Mouse (Mus musculus) neutrophil, adult 59 days (primary cell): ENCODE results near the gene C1ra. TPM values are rescaled to one million over a fixed set of nuclear protein-coding genes. Genes with fewer than 3 reads are reported as not detected.

Source experiments
- total RNA-seq, 2 experiments: library from RNA; stranded (reverse); gene quantifications; 1 replicate in 1 of 2; 2 replicates in 1 of 2; pipeline ENCODE4 v1.2.4; 2023

C1ra gene
- total RNA-seq = 1 to 10 TPM; 5.3 TPM

DNA sequence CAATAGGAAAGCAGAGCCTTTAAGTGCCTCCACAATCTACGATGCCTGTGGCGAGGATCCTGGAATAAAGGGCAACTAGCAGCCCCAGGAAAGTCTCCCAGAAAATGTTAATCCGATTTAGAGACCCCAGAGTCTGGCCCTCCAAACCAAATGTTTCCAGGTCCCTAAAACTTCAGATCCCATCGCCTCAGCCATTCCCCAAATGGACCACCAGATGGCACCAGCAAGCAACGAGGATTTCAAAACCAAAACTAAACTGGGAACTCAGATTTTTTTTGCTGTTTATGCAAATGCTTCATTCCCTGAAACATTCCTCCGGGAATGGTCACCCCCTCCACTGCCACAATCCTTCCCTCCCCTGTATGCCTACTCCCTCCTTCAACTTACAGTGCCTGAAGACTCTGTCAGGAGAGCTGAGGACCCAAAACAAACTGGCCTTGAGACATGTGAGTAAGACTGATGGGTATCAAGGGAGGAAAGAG is at the start of gene C1ra:
TSS of gene C1ra (plus strand) at position 51 of the 482 bp plus-strand sequence.

GRCm38 (mm10) chr6:124464305-124465271 is 47.6 kb upstream of the C1ra start, which contains the start of gene Clstn3:
Clstn3 (minus strand) TSS chr6:124464794.

DNA sequence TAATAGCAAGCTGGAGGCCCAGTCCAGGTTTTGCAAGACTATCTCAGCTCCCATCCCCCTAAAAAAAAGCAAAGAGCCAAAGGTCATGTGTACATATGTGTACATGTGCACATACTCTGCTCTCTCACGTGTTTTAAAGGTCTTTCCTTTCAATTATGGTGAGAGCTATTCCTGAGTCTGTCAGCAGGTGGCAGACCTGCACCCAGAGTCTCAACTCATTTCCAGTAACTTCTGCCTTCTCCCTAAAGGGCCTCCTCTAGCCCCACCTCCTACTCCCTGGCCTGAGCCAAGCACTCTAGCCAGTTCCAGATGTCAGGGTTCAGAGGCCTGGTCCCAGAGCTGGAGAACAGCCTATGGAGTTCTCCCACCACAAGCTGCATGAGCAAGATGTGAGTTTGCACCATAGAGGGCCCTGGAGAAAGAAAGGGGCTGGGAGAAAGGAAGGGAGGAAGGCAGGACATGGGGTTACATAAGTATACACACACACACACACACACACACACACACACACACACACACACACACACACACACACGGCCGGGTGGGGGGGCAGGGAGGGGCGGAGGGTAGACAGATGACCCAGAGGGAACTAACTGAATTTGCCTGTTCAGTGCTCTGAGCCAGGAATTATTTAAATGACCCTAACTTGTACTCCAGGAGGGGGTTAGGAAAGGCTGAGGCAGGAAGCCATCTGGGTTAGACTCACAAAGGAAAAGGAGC is 19.2 kb upstream of the C1ra start, which contains the start of gene C1rl:
TSS of gene C1rl (plus strand) at position 272 of the 720 bp plus-strand sequence.

DNA sequence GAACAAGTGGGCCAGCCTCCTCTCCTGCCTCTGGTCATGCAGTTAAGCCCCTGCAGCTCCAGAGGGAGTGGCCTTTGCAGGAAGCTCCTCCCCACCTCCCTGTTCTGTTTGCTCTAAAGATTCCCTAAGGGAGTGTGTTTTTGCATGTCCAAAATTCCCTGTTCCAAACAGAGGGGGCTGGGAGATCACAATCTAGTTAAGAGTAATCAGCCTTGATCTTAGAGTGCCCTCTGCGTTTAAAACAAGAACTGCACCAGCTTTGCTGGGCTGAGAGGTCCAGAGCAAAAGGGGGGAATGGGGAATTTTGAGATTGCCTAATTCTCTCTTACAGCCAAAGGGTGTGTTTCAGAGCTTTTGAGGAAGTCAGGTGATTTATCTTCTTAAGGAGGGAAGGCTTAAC is 30.1 kb downstream of the C1ra start, which contains the start of gene C1s1:
TSS of gene C1s1 (minus strand) at position 76 of the 400 bp plus-strand sequence.

DNA sequence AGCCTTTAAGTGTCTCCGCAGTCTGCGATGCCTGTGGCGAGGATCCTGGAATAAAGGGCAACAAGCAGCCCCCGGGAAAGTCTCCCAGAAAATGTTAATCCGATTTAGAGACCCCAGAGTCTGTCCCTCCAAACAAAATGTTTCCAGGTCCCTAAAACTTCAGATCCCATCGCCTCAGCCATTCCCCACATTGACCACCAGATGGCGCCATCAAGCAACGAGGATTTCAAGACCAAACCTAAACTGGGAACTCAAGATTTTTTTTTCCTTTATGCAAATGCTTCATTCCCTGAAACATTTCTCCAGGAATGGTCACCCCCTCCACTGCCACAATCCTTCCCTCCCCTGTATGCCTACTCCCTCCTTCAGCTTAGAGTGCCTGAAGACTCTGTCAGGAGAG is 57.8 kb downstream of the C1ra start, which contains the start of gene C1rb:
TSS of gene C1rb (plus strand) at position 269 of the 400 bp plus-strand sequence.

Other genes starting within 250 kb of the C1ra start
- 1 to 10 TPM; 4.4 to 5.0 TPM for gene Cd163, start 207.7 kb upstream of the C1ra start, total RNA-seq
- gene Pex5, start 97.3 kb upstream of the C1ra start, total RNA-seq = 10 to 100 TPM; 46.9 to 47.6 TPM
- gene Clstn3, start 47.6 kb upstream of the C1ra start, total RNA-seq = 1 to 10 TPM; 4.2 to 4.7 TPM
- 10 to 100 TPM; 44.4 to 46.8 TPM for gene C1rl, start 19.3 kb upstream of the C1ra start, total RNA-seq
- gene C1s1, start 30.0 kb downstream of the C1ra start, total RNA-seq = not detected
- under 1 TPM; 0.71 to 0.80 TPM for gene C1rb, start 57.9 kb downstream of the C1ra start, total RNA-seq
- gene C1s2, start 123.7 kb downstream of the C1ra start, total RNA-seq = not detected
- gene Lpcat3, start 150.6 kb downstream of the C1ra start, total RNA-seq = 10 to 100 TPM; 39.7 to 48.9 TPM
- gene Emg1, start 199.8 kb downstream of the C1ra start, total RNA-seq = 10 to 100 TPM; 49.4 to 59.1 TPM
- 100 to 1,000 TPM; 104 to 117 TPM for gene Phb2, start 199.9 kb downstream of the C1ra start, total RNA-seq
- 100 to 1,000 TPM; 415 to 423 TPM for gene Ptpn6, start 226.3 kb downstream of the C1ra start, total RNA-seq
- 100 to 1,000 TPM; 118 to 130 TPM for gene Grcc10, start 229.0 kb downstream of the C1ra start, total RNA-seq
- not detected for gene Gm45234, start 243.6 kb downstream of the C1ra start, total RNA-seq
- 10 to 100 TPM; 28.0 to 34.6 TPM for gene Atn1, start 244.1 kb downstream of the C1ra start, total RNA-seq